Mouse (Mus musculus) left cerebral cortex, adult 11 months (tissue): ENCODE measurements around the gene Mdh2.

Experiments used
- DNase-seq: peaks from one replicate; pipeline ENCODE4 v3.0.0; 2022; ENCODE audit warnings: low spot score

Gene Mdh2

DNA sequence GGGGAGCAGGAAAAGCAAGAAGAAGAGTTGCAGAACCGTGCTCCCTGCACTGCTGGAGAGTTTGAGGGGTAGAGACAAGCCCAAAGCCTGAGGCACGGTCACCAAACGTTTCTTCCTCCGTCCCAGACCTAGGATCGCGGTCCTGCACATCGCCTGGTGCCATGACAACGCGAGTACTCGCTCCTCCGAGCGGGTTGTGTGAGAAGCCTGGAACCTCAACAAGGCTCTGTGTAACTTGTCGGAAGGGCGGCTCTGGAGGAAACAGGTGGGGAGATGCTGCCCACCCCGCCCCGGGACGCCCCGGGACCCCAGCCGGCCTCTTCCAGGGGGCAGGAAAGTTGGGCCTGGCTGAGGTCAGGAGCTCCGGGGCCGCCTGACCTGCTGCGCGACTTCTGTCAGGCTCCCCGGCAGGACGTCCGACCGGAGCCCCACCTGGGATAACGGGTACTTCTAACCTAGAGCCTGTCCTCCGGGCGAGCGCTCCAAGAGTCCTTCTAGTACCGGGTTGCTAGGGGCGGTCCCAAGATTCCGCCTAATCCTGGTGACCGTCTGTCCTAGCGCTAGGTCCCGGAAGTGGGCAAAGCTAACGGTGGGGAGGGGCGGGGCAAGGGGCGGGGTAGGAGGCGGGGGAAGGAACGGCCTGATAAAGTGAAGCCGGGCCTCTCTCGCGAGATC is 347 bp upstream of the Mdh2 start, which contains the start of gene Styxl1:
Styxl1 (minus strand) TSS at position 590 of the 675 bp plus-strand sequence.
- no peak for DNase-seq

DNA sequence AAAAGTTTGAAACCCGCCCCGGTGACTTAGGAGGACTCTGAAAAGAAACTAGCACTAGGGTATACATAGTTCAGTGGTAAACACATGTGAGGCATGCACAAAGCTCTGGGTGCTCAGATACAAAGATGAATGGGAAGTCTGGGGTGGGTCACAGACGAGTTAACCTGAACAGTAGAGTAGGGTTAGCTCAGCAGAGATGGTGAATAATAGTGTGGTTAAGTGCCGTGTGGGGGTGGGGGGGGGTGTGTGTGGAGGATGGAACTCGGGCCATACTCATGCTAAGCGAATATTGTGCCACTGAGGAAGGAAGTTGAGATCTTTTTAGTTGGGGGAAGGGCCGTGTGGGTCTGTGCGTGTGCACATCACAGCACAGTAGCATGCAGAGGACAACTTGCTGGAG is 2.1 kb downstream of the Mdh2 start:
- DNase-seq: no peak

DNA sequence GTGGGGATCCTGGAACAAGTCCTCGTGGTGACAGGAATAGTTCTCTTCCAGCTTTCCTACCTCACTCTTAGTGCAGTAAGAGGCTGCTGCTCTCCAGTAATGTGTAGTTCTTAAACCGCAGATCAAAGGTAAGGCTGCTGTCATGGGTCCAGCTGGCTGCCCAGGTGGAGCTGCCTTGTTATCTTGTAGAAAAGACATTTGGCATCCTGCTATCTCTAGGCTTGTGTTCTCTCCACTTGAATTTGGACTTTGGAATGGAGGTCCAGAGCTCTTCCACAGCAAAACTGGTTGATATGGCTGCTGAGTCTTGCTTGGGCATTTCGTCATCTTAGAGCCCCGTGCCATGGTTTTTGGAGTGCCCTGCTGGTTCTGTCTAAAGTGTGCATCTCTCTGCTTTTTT is 4.6 kb downstream of the Mdh2 start:
- DNase-seq: no peak

DNA sequence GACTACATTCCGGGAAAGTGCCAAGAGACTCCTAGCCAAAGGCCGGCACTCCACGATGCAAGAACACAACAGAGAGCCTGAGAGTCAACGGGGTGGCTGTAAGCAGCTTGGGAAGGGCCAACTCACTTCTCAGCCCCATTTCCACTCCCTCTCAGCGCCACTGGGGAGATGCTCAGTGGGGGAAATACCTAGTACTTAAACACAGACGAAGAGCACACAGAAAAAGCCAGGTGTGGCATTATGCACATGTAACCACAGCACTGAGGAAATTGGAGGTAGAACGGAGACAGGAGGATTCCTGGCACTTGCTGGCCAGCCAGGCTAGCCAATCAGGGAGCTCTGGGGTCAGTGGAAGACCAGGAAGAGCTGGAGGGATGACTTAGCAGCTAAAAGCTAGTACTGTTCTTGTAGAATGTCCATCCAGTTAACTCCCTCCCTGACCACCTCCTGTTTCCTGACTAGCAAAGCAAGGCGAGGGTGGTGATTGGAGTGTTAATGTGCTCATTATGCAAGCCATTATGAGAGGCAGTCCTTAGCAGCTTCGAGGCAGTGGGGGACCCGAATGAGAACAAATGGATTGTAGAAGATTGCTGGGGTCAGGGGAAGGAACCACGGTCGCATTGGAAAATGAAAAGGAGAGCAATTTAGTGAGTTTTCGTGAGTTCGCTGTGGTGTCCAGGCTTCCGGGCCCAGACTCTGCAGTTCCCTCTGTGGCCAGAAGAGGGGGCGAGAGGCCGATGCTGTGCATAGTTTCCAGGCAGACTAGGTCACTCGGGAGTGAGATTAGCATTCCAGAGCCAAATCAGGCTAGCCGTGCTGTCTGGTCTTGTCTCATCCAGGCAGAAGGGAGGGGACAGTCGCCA is 15.9 kb downstream of the Mdh2 start:
- DNase-seq: peak; percentile 77

DNA sequence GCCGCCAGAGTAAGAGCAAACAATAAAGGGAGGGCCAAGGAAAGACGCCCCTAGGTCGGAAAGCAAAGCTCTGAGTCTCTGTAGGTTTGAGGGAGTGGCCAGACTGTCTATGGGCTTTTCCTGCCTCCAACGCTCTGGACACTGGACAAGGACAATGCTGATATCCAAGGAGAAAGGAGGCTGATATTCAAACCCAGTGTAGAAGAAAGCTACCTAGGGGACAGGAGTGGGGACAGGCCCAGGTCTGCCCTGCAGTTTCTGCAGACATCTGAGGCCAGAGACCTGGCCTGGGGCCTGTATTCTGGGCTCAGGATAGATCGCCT is 16.5 kb downstream of the Mdh2 start:
- DNase-seq: no peak

DNA sequence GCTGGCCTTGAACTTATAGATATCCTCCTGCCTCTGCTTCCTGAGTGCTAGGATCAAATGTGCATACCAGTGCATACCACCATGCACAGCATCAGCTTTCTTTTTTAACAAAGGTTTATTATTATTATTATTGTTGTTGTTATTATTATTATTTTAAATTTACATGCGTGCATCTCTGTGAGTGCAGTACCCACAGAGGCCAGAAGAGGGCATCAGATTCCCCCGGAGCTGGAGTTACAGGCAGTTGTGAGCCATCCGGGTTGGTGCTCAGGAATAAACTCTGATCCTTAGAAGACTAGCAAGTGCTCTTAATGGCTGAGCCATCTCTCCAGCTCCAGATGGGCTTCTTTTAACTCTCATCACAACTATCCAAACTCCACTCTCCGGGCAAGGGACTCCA is 21.5 kb downstream of the Mdh2 start:
- DNase-seq: no peak

DNA sequence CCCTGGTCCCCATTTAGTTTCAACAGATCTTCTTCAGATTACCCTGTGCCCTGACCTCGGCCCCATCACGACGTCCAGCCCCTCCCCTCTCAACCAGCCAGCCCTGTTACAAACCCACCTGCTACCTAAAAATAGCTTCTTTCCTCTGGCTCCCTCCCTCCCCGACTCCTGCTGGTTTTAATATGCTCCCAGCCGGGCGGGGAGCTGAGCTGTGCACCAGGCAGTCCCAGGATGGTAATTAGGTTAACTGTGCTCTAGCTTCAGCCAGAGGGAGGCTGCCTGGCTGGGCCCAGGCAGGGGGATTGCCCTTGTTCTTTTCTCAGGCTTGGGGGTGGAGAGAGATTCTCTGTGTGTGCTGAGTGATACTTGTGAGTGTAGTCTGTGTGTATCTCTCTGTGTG is 22.6 kb downstream of the Mdh2 start:
- no peak for DNase-seq

DNA sequence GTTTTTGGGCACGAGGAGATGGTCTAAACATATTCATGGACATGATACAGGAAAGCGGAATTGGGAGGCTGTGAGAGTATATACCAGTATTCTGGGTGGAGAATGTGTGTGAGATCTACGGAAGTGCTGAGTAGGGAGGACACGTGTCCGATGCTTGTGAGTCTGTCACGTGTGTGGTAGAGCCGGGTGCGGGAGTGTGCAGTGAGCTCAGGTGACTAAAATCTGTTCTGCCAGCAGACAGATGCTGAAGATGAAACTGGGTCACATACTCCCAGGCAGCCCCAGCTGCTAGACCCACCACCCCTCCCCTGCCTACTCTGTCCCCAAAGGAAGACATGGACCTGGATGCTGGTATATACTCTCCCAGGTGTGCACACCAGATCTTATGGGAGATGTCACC is 24.4 kb downstream of the Mdh2 start:
- DNase-seq: no peak

DNA sequence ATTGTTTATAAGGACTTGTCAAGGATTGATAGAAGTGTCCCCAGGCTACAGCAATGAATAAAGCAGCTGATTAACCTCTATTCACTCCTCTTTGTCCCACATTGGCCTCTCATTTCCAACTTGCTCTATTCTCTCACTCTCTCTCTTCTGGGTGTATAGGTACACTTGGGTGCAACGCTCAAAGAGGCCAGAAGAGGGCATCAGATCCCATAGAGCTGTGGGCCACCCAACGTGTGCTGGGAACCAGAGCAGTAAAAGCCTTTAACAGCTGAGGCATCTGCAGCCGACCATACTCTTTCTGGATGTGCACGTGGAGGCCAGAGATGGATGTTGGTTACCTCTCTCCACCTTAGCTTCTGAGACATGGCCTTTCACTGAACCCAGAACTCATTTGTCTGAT is 24.9 kb downstream of the Mdh2 start:
- no peak for DNase-seq

DNA sequence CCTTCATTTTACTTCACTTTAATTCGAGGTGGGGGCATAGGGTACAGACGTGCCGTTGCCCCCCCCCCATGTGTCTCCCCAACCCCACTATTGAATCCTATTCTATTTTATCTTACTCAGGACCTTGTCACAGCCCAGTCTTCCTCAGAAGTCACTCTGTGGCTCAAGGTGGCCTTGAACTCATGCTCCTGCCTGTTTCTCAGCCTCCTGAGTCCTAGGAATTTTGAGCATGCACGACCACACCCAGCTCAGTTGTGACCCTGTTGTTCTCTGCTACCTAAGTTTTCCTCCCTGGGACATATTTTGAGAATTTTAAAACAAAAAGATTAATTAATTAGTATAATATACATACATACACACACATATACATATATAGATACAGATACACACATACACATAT is 25.4 kb downstream of the Mdh2 start:
- no peak for DNase-seq

DNA sequence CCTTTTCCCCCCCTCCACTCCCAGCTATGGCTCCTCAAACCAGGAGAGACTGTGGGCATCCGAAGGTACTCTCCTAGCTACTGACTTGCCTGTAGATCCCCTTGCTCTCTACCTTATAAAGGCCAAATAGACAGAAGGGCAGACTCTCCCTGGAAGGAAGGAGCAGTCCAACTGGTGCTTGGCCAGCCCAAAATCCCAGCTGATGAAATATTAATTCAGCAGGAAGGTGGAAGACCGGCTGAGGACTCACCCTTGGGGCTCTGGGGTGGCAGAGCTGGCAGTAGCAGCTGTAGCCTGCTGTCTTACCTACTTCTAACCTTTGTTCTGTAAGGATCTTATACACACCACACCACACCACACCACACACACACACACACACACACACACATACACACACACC is 26.5 kb downstream of the Mdh2 start:
- DNase-seq: no peak

DNA sequence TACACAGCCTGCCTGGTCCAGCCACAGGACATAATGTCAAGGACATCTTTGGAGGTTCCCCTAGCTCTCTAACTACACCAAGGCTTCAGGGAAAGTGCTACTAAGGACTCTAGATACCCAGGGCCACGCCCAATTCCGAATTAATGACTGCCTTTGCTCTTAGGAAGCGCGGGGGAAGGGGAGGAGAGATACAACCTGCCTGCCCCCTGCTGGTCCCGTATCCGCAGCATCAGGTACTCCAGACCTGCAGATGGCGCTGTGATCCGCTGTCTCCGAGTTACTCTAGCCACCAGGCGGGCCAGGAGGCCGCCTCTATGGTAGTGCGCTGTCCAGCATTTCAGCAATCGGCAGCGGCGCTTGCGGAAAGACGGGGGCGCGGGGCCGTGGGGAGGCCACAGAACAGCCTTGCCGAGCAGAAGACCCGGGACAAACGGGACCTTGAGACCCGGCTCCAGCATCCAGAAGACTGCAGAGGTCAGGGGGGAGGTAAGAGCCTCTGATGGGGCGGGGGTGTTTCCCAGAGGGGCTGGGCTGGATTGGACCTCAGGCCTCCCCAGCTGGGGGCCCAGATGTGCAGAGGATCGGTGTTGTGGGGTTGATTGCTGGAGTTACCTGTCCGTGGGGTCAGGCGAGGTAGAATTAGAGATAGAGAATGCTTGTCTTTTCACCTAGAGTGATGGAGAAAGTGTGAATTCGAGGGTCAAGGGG is 28.4 kb downstream of the Mdh2 start, which contains the start of gene Srrm3:
Srrm3 (plus strand) TSS at position 336 of the 708 bp plus-strand sequence.
- peak; percentile 80 for DNase-seq

DNA sequence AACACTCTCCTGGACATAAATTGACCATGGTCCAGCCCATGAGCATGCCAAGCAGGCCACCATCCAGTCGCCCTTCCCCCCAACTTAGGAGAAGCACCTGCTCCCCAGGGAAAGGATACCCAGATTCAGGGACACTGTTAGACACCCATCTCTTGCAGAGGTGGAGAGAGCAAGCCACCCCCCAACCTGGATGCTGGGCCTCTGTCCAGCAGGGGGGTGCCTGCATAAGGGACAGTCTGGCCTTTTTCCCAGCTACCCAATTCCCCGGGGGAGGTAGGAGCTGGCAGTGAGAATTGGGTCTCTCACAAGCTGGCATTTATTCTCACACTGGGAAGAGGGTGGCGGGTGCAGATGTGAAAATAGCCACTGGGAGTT is 29.0 kb downstream of the Mdh2 start:
- no peak for DNase-seq

DNA sequence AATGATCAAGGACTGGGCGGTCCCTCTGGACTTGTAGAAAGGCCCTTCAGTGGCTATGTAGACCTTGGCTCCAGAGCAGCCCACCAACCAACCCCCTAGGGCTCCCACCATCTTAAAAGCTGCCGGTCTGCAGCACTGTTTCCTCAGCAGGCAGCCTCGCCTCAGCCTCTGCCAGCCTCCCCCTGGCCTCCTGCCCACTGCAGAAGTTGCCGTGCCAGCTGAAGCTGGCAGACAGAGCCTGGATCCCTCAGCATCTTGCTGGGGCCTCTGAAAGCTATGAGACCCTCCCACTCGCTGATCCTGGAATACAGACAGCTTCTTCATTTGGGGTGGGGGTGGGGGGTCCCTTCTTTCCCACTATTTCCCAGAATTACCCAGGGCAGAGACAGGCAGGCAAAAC is 34.7 kb downstream of the Mdh2 start:
- no peak for DNase-seq

DNA sequence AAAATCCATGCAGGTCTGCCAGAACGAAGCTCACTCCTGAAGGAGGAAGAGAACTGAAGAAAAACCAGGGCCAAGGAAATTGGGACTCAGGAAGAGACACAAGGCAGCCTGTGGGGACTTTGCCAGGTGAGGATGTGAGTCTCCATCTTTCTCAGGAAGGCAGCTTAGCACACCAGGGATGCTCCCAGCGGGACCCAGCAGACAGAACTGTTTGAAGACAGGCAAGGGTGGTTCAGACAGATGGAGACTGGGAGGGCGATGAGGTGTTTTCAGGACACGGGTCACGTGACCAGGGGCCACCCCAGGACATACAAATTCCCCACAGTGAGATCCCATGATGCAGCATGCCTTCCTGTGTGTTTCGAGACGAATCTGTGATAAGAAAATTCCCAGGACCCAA is 40.2 kb downstream of the Mdh2 start:
- no peak for DNase-seq

DNA sequence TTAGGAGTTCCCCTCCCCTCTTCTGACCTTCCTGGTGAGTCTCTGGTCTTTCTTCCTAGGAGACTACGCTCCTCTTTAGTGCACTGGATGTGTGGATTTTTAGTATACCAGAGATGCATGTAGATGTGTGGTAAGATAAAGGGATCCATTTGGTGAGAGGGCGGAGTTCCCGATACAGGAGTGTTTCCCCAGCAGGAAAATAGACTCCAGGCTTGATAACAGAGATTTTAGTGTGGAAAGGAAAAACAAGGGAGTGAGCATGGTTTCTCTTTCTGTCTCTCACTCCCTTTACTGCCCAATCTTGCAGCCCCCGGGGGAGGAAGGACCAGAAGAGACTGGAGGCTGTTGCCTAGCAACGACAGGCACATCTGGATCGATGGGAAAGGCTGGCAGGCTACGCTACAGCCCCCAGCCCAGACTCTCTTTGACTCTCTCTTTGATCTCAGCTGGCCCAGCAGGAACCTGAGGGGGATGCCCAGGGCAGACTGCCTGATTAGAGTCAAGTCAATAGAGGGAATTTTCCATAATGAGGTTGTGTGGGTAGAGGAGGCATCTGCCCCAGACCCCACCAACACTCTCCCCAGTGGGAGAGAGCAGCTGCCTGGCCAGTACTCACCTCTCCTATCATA is 44.1 kb downstream of the Mdh2 start:
- DNase-seq: no peak

DNA sequence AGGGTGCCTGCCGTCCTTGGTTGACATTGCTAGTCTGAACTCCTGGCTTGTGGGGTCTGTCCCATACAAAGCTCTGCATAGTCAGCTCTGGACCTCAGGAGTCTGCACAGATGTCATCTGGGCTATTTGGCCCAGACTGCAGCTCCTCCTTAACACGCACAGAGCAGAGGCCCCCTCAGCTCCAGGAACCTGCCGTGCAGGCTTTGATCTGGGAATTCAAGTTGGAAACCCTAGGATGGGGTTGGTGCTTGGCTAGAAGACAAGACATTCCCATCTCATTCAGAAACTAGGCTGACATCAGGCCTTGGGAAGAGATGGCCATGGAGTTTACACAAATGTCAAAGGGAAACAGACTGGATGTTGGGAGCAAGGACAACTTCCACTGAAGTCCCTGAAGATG is 46.2 kb downstream of the Mdh2 start:
- no peak for DNase-seq

DNA sequence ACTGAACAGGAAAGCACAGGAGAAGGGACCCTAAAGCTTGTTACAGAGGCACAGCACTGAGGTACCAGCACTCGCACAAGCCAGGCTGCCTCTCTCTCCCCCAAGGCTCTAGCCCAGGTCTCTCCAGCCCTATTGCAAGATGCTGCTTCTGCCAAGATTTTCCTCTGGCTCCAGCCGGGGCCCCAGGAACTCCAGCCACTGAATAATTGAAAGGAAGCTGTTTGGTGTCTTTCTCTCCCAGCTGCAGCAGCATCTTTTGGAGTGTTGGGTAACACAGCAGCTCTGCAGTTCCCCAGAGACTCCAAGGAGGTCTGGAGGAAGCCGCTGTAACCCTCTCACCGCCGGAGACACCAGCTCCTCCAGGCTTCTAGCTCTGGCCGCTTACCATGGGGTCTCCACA is 47.9 kb downstream of the Mdh2 start:
- DNase-seq: no peak

DNA sequence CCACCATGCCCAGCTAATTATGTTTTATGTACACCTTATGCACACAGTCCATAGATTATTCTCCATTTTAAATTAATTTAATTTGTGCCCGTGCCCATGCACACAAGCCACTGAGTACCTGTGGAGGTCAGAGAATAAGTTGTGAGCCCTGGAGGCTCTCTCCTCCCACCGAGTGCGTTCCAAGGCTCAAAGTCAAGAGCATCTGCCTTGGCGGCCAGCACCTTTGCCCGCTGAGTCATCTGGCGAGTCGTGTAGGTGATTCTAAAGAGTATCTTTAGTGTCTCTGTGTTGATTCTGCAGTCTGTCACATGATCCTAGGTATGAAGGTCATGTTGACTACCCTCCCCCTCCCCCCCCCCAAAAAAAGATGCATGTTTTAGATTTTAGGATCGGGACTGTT is 51.1 kb downstream of the Mdh2 start:
- DNase-seq: no peak

DNA sequence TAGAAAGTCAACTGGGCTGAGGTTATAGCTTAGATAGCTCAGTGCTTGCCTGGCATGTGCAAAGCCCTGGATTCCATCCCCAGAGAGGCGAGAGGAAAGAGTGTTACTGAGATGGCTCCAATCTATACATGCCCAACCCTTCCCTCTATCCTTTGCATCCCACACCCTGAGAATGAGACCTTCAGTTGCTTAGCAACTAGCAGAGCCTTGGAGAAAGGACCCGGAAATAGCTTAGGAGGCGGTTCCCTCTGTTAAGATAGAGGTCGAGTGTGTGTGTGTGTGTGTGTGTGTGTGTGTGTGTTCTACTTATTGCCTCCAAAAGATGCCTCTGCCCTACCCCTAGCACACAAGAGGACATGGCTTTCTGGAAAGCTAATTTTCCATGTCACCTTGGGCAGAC is 54.4 kb downstream of the Mdh2 start:
- peak; percentile 70 for DNase-seq

DNA sequence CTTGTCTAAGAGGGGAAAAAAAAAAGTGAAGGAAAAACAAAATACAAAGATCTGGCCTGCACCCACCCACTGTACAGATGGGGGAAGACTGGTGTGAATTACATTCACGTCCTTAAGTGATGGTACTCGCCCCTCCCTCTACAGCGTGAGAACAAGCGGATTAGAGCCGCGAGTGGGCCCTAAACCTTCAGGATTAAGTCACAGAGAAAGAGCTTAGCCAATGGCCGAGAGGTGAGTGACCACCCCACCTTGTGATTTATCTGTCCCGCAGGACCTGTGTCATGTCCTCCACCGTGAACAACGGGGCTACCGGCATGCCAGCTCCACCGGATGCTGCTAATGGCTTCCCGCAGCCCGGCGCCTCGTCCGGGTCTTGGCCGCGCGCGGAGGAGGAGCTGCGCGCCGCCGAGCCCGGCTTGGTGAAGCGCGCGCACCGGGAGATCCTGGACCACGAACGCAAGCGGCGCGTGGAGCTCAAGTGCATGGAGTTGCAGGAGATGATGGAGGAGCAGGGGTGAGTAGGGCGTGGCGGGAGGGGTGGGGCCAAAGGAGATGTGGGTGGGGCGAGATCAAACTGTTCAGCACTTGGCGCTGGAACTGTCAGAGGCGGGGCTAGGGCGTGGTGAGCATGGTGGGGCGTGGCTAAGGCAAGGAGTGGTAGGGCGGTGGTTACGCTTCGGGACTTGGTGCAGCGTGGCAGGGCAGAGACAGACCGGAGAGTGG is 56.6 kb downstream of the Mdh2 start:
- DNase-seq: peak; percentile 60

DNA sequence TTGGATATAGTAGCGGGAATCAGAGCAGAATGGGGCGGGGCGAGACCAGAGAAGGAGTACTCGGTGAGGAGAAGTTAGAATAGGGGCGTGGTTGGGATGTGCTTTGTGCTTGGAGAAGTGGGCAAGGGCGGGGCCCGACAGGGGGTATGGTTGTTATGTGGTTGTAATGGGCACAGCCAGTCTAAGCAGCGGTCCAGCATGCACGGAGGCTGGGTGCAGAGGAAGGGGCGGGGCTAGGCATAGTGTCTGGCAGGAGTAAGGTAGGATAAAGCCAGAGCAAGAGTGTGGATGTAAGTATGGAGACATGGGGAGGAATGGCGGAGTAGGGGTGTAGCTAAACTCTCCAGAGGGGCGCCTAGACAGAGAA is 57.2 kb downstream of the Mdh2 start:
- no peak for DNase-seq
